Mouse (Mus musculus) mouse embryonic stem cell (cell line): ENCODE data around the gene Morc3.

Experiments used
- in situ Hi-C, 2 experiments: fragments of 300-500 bp; cut with MboI; formaldehyde crosslinking; loops; 1 replicate in 1 of 2; 3 replicates in 1 of 2; pipeline ENCODE4 v1.14.3; 2019 to 2020; ENCODE audit warnings: low sequenced_read_pairs in 2 of 2, low pct_unique_long_range_greater_than_20kb in 1 of 2, mixed read lengths in 1 of 2; ENCODE audit not compliant: unreplicated experiment in 1 of 2

The Morc3 gene

GRCm38 (mm10) chr16:93833551-93833950 lies 1.6 kb downstream of the Morc3 start:
- in situ Hi-C loops = no loop called here

DNA sequence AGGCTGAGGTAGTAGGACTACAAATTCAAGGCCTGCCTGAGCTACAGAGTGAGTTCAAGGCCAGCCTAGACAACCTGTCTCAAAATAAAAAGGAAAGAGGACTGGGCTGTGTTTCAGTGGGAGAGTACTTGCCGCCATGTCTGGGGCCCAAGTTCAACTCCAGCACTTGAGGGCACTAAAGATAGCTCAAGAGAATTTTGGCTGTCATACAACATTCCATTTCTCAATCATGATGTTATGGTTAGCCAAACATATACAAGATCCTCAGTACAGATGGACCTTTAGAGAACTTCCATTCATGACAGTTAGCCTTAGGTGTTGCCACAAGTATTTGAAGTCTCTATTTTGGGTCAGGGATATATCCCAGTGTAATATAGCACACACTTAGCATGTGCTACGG lies 2.2 kb downstream of the Morc3 start:
- in situ Hi-C loops = no loop called here

DNA sequence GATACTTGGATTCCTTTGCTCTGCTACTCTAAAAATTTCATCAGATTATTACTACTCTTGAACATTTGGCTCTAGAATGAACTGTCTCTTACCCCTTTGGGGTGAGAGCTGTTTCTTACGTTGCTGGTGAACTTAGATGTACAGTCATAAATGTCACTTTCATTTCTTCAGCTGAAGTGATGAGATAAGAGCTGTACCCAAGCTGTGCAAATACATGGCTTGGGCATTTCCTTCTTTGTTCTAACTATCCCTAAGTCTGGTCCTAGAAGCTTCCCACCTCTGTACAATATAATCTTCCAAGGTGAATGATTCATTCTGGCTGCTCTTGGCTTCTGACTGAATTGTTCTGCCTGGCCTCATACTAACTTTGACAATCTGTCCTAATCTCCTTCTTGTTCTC lies 7.1 kb downstream of the Morc3 start:
- in situ Hi-C loops = no loop called here

DNA sequence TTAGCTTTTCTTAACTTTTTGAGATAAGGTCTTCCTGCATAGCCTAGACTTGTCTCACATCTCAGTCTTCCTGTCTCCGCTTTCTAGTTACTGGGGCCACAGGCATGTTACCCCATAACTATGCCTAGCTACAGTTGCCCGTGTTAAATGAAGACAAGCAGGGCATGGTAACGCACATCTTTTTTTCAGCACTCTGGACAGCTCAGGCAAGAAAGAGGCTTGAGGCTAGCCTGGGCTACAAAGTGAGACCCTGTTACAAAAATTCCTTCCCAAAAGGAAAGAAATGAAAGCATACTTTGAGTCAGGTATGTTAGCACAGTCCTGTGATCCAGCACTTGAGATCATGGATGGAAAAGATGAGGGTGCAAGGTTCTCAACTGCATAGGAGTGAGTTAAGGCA lies 18.6 kb downstream of the Morc3 start:
- in situ Hi-C loops = no loop called here

GRCm38 (mm10) chr16:93859967-93860366 lies 28.0 kb downstream of the Morc3 start:
- in situ Hi-C loops = no loop called here

DNA sequence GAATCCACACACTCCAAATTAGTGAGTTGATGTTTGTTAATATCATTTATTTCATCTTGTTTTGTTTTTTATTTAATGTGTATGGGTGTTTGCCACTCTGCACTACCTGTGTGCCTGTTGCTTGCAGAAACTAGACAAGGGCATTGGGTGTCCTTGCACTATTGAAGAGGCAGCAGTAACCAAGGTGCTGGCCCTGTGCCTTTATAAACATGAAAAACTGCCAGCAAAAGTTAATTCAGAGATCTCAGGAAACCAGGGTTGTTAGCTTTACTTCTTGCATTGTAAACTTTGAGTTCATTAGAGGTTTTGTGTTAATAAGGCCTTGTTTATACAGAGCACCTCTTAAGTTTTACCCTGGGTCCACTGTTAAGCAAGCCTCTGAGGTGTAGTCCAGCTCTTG lies 28.8 kb downstream of the Morc3 start:
- in situ Hi-C loops = no loop called here

DNA sequence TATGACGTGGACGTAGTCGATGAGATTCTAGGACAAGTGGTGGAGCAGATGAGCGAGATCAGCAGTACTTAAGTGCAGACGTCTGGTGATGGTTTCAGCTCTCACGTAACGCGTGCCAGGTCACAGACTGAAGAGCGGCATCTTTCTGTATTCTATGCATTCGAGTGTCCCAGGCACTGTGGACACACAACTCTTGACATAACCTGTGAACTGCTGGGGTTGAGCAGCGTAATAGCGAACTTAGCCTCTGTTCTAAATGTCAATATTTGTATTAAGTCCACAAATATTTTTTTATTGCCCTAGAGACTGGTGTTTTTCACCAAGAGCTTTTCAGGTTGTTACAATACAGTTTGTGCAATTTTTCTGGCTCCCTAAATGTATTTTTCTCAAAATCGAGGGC lies 42.9 kb downstream of the Morc3 start:
- in situ Hi-C loops = loop anchor here in 1 of 2 experiments (5.0 kb wide), 1 partner anchor 33 kb away; no protein-coding TSS in a partner anchor

GRCm38 (mm10) chr16:93877612-93878380 lies 45.9 kb downstream of the Morc3 start:
- in situ Hi-C loops = loop anchor here in 1 of 2 experiments (5.0 kb wide), 1 partner anchor 35 kb away; no protein-coding TSS in a partner anchor

DNA sequence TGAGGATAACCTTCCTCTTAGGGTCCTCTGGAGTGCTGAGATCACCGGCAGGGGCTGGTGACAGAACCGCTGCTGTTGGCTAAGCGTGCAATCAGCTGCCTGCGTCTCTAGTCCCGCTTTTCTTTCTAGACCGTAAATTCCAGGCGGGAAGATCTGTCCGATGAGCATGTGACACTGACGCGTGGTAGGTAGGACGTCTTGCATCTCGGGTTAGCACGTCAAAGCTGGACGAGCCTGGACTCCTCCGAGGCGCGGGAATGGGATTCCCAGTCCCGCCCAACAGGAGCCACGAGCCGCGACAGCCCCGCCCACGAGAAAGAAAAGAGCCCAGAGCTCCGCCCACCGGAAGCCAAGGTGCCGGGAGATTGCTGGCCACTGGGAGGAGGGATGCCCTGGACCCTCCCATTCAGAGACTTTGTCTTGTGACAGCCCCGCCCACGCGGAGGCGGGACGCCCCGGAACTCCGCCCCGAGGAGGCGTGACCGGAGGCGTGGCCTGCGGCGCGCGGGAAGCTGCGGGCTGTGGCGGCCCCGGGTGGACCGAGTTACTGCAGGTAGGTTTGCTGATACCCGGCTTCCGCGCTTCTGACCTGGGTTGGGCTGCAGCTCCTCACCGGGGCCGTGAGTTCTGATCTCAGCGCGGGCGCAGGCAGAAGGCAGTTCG lies 51.6 kb downstream of the Morc3 start, which contains the start of gene Chaf1b:
Gene Chaf1b, plus strand, starts transcription at position 479 of the 663 bp plus-strand sequence.
- in situ Hi-C loops = no loop called here

DNA sequence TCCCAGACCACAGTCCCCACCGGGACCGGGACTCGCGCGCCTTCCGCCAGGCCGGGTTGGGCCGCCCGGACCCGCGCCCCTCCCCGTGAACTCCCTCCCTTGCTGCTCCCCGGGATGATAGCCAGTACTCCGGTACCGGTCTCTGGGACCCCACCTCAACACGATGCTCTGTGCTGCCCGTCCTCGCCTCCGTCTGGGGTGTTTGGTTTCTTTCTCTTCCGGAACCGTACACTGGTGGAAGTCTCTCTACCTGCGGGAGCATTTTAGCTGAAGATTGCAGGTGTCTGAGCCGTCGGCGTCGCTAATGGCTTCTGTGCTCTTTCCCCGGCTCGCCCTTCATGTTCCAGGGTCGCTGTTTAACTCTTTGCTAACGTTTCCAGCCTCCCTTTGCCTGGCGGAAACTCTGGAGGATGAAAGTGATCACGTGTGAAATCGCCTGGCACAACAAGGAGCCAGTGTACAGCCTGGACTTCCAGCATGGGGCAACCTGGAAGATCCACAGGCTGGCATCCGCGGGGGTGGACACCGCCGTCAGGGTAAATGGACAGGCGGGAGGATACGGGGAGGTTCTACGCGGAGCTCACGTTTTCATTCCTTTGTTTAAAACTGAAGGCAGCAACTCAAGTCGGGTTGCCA lies 52.3 kb downstream of the Morc3 start:
- in situ Hi-C loops = no loop called here

GRCm38 (mm10) chr16:93884722-93885113 lies 52.8 kb downstream of the Morc3 start:
- in situ Hi-C loops = no loop called here

DNA sequence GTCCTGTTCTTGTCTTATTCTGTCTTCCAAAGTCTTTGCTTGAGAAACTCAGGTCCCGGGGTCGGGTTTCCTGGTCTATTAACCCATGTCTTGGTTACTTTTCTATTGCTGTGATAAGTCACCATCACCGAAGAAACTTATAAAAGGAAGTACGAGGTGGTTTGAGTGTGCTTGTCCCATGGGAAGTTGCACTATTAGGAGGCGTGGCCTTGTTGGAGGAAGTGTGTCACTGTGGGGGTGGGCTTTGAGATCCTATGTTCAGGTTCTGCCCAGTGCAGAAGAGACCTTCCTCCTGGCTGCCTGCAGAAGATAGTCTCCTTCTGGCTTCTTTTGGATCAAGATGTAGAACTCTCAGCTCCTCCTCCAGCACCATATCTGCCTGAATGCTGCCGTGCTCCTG lies 56.6 kb downstream of the Morc3 start:
- in situ Hi-C loops = no loop called here

DNA sequence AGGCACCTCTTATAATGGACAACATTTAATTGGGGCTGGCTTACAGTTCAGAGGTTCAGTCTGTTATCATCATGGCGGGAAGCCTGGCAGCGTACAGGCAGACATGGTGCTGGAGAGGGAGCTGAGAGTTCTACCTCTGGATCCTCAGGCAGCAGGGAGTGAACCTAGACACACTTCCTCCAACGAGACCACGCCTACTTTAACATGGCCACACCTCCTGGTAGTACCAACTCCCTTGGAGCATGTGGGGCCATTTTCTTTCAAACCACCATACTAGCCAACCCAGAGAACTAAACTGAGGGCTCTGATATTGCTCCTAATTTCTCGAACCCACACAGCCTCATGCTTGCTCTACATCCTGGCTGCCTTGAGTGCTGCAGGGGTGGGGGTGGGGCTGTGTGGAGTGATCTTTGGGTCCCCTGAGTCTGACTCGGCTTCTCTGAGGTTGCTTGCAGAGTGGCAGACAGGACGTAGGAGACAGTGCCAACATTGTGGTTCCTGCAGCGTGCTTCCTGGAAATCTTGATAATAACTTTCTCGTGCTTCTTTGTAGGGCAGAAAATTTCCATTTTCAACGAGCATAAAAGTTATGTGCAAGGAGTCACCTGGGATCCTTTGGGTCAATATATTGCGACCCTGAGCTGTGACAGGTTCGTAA lies 59.2 kb downstream of the Morc3 start:
- in situ Hi-C loops = no loop called here

DNA sequence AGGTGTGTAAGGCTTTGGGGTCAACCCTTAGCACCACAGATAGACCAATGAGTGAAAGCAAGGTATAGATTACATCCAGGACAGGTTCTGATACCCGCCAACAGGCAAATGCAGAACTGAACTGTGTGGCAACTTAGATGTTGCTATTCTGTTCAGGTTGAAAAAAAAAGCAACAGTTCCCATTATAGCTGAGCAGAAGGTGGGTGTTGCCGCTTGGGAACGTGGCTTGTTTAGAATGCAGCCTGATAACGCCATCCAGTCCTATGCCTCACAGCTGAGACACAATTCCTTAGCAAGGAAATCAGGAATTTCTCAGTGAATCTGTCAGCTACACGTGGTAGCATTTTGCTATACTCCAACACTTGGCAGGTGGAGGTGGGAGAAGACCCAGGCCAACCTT lies 61.4 kb downstream of the Morc3 start:
- in situ Hi-C loops = no loop called here

DNA sequence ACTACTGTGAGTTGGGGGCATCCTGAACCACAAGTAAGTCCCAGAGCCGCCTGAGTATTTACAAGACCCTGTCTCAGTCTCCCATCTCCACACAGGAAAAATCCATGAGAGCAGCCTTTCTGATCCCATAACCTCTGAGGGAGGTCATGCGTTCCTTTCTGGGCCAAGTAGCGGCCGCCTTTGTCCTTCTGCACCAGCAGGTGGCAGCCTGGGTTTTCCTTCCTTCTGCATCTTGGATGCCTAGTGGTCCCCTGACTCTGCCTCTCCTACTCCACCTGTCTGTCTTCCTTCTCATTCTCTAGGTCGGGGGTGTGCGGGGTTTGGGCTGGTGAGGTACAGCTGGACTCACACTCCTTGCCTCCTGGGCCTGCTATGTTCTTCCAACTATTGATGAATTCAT lies 71.1 kb downstream of the Morc3 start:
- in situ Hi-C loops = no loop called here

DNA sequence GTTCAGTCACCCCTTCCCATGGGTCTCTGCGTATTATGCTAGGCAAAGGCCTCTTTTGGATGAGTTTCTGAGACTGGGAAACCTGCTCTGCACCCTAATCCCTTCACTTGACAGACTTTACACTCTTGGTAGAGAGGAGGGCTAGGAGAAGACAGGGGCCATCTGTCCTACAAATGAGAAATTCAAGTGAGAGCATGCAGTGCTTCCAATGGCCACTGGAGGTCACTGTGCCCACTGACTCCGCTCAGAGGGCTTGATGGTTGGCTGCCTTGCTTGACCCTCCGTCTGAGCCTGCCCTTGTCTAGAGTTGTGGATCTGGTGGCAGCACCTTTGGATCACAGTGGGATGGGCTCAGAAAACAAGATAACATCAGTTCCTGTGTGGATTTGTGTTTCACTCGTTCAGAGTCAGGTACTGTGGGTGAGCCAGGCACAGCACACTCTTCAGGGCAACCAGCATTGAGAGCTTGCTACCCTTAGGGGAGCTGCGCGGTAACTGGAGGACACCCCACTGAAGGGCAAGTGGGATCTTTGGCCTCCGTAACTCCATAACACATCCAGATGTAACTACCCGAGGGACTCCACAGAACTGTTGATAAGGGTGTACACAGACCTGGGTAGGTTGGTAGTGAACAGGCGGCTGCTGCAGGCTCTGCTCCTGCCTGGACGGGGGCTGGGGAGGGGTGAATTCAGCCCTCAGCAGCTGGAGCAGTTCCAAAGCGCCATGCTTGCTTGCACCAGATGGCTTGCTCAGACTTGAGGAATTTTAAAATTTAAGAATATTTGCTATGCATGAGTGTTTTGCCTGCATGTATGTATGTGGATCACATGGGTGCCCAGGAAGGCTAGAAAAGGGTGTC lies 74.5 kb downstream of the Morc3 start:
- in situ Hi-C loops = no loop called here

- in situ Hi-C loops = no loop called here
These were observed 75.8 kb downstream of the Morc3 start for GRCm38 (mm10) chr16:93907761-93908160.

- in situ Hi-C loops = no loop called here
These were observed 76.3 kb downstream of the Morc3 start for GRCm38 (mm10) chr16:93908196-93908595.
